Mouse (Mus musculus) layer of hippocampus, adult 8-10 months (tissue): Measurements from ENCODE around the gene Man1c1. TPM values are rescaled to one million over a fixed set of nuclear protein-coding genes. Genes with fewer than 3 reads are reported as not detected.
A peak's percentile ranks its signal among the peaks of the same experiment; 100 is the strongest.

Source experiments
- DNase-seq, 2 experiments: peaks; one replicate each; pipeline ENCODE4 v3.0.0; 2022; ENCODE audit warnings: low spot score in 2 of 2
- microRNA-seq, 2 experiments: library from miRNA; unstranded; fragments of <30 nt; microRNA quantifications; one replicate each; pipeline ENCODE4 v1.2.0; 2022
- total RNA-seq, 4 experiments: library from RNA; stranded (reverse); gene quantifications; 2 replicates each; pipeline ENCODE4 v1.2.4; 2022

Gene Man1c1
- total RNA-seq, 4 experiments from 2014 or later: 24.6 to 31.4 (median 28.1) TPM

DNA sequence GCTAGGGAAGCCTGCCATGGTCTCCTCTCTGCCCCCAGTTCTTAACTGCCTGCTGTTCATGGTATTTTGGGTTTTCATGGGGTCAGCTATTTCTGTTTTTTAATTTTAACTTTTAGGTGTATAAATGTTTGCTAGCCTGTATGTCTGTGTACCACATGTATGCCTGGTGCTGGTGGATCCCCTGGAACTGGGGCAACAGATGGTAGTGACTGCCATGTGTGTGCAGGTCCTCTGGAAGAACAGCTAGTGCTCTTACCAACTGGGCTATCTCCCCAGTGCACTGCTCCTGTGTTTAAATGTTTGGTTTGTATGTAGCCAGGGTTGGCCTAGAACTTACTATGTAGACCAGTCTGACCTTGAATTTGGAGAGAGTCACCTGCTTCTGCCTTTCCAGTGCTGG lies 184.8 kb downstream of the Man1c1 start:
- peak in 1 of 2 experiments; percentile 42 for DNase-seq

GRCm38 (mm10) chr4:134518541-134518940 lies 185.5 kb downstream of the Man1c1 start:
- no peak for DNase-seq

GRCm38 (mm10) chr4:134517719-134518118 lies 186.4 kb downstream of the Man1c1 start:
- no peak for DNase-seq

- no peak for DNase-seq
Measured at GRCm38 (mm10) chr4:134516981-134517380, 187.1 kb downstream of the Man1c1 start.

- DNase-seq: no peak
Measured at GRCm38 (mm10) chr4:134515614-134516013, 188.5 kb downstream of the Man1c1 start.

DNA sequence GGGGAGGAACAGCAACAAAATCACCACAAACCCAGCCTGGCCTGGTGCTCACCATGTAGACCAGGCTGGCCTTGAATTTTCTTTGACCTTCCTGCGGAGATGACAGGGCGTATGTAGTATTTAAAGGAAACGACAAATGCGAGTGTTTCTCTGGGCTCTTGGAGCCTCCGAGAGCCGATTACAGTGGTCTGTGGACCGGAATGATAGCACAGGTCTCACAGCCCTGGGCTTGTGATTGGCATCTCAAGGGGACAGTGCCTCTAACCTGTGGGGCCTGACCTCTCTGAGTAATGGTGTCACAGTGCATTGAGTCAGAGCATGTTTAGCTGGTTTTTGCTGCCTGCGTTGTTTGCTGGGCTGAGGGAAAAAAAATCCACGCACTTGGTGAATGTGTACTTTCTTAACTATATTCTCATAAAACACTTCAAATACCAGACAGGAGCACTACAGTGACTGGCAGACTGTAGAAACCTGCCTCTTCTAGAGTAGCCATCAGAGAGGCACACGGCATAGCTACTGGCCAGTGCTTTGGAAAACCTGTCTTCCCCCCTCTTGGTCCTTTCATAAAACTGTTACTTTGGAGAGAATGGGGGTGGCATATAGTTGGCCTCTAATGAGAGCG lies 189.7 kb downstream of the Man1c1 start:
- no peak for DNase-seq

DNA sequence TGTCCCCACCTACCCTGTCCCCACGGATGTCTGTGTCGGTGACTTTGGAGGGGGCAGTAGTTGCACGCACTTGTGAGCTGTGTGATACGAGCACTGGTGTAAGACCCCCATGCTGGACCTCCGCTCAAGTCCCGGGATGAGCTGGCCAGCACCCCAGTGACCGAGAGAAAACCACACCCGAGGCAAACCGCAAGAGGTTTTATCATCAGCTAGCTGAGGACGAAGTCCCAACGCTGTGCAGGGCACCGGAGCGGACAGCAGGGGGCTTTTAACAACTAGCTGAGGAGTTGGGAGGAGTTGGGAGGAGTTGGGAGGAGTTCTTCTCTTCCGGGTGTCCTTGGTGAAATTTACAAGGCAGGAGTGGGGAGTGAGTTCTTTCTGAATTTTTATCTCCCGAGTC lies 191.3 kb downstream of the Man1c1 start:
- DNase-seq: no peak

- DNase-seq: no peak
Measured at GRCm38 (mm10) chr4:134511730-134512129, 192.4 kb downstream of the Man1c1 start.

Small RNA genes lying within 50 kb of the gene (microRNA-seq; reads per million reads assigned to microRNA genes)
- gene Mir6403: 0 reads per million in 2 experiments

Other genes with a start within 250 kb of the Man1c1 start
- 100 to 1,000 TPM; 367 to 422 (median 391) TPM for gene Stmn1, start 236.0 kb downstream of the Man1c1 start, total RNA-seq
- 10 to 100 TPM; 55.4 to 75.1 (median 63.4) TPM for gene Paqr7, start 207.6 kb downstream of the Man1c1 start, total RNA-seq
- under 1 TPM in 3 of 4 experiments, not detected in 1; 0.25 to 0.85 (median 0.33) TPM for gene Aunip, start 193.3 kb downstream of the Man1c1 start, total RNA-seq
- 10 to 100 TPM; 65.9 to 74.2 (median 67.9) TPM for gene Mtfr1l, start 168.9 kb downstream of the Man1c1 start, total RNA-seq
- gene Selenon, start 152.1 kb downstream of the Man1c1 start, total RNA-seq: 10 to 100 TPM; 18.4 to 22.8 (median 21.2) TPM
- 1 to 10 TPM; 1.9 to 4.8 (median 3.0) TPM for gene Ldlrap1, start 63.7 kb upstream of the Man1c1 start, total RNA-seq
- gene Maco1, start 149.1 kb upstream of the Man1c1 start, total RNA-seq: 10 to 100 TPM; 44.4 to 47.8 (median 46.7) TPM
- not detected for gene Rhd, start 160.2 kb upstream of the Man1c1 start, total RNA-seq
- gene Tmem50a, start 210.7 kb upstream of the Man1c1 start, total RNA-seq: 100 to 1,000 TPM; 113 to 123 (median 116) TPM
- gene Rsrp1, start 219.3 kb upstream of the Man1c1 start, total RNA-seq: 100 to 1,000 TPM; 246 to 317 (median 274) TPM
- 10 to 100 TPM; 45.5 to 65.0 (median 51.9) TPM for gene Syf2, start 226.6 kb upstream of the Man1c1 start, total RNA-seq